Mouse (Mus musculus) layer of hippocampus, adult 11-12 months (tissue): ENCODE data around the gene Rab11fip4.

Experiments
- DNase-seq: peaks from one replicate; pipeline ENCODE4 v3.0.0; 2022; ENCODE audit warnings: low spot score

Gene Rab11fip4

DNA sequence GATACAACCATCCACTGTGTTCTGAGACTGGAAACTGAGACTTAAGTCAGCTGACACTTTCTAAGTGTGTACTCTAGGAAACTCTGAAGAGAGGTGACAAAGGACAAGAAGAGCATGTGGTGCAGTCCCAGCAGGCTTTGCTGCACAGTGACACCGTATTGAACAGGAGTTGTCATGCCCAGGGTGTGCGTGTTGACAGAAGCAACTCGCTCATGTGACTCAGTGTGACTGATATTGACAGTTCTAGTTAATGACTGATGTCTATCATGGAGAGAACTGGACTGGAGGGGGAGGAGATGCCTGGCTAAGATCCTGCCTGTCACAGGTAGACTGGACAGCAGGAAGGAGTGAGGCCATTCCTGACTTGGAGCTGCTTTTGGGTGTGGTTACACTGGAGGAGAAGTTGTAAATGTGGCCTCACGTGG, 63.4 kb downstream of the Rab11fip4 start:
- DNase-seq, result no peak

DNA sequence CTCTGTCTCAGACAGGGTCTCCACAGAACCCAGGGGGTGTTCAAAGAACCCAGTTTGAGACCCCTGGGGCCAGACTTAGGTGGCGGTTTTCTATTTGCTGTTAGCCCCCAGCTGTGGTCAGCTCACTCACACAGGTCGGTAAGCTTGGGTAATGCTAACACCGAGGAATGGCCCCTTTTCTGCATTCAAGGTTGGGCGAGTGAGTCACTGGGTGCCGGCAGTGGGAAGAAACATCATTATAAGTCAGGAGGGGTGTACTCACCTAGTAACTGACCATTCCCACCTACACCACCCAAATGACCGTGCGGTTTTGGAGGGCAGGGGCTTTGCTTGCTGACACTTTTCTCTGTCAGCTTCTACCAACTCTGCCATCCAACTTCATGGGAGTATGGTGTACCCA, 64.6 kb downstream of the Rab11fip4 start:
- DNase-seq, result no peak

DNA sequence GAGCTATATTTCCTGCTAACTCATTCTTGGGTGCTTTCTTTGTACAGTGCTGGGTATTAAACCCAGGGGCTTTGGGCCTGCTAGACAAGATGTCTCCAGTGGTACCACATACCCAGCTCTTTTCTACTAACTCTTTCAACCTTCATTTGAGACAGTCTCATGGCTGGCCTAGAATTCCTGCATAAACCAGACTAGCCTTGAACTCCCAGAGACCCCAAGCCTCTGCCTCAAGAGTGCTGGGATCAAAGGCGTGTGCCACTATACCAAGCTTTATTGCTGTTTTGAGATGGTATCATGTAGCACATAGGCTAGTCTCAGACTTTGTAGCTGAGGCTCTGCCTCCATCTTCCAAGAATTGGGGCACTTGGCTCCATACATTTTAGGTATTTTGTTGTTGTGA, 65.5 kb downstream of the Rab11fip4 start:
- DNase-seq, result no peak

DNA sequence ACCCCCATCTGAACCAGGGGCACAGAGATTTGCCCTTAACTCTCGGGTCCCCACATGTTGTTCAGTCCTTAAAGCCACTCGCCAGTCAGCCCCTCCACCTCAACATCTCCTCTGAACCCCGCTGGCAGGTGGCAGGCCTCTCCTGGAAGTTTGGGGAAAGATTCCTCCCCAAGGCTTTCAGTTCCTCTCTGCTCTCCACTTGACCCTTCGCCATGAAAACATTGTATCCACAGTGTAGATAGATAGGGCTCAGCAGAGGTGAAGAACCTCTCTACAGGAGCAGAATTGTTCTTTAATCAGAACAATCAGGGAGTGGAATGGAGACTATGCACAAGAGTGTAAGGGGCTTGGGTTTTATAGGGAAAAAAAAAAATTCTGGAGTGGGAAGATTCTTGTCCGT, 66.0 kb downstream of the Rab11fip4 start:
- no peak for DNase-seq

DNA sequence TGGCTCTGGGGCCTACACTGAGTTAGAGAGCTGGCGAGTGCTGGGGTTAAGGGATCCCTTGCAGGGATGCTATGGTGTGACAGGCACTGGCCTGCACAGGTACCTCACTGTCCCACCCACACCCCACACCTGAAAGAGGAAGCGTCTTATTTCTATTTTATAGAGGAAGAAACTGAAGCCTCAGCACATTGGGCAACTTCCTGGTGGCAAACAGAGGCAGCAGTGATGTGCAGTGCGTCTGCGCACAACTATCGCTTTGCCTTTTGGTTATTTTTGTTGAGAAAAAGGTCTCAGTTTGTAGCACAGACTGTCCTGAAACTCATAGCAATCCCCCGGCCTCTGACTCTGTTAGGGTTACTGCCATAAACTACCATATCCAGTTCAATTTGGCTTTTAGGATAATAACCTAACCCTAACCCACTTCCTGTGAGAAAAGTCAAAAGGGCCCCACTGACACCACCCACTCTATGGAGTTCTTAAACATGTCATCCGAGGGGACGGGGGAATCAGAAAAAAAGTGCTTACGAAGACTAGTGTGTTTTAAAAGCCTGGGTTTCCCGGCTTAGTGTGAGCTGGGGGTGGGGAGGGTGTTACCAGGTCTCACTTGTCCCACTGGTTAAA, 67.3 kb downstream of the Rab11fip4 start:
- no peak for DNase-seq

DNA sequence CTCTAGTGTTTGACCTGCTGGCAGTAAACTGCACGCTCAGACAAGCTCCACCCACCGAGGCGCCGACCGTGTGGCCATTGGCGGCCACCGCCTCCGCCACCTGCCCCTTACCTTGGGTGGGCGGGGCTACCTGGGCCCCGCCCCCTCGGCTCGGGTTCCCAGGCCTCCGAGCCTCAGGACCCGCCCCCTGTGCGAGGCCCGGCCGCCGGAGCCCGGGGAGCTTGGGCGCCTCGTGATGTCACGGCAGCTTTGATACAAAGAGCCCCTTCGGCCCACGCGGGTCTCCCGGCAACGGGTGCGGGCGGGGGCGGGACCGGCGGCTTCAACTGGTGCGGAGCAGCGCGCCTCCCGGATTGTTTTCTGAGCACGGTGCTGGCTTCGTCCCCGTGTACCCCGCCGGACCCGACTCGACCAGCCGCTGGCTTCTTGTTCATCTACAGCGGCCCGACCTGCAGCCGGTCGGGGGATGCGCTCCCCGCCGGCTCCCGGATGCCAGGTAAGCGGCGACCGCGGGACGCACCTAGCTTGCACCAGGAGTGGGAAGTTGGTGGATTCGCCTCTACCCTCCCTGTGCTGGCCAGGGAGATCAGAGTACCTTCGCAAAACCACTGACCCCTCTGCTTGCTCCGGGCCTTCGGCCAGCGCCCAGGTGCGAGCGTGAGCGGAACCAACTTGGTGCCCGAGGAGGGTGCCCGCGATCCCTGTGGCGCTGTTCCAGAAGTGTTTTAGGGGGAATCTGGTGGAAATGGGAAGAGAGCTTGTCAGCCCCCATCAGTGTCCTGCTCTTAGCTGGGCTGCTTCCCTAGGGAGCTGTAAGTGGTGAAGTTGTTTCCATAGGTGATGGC, 69.6 kb downstream of the Rab11fip4 start:
- DNase-seq, result peak; percentile 74

DNA sequence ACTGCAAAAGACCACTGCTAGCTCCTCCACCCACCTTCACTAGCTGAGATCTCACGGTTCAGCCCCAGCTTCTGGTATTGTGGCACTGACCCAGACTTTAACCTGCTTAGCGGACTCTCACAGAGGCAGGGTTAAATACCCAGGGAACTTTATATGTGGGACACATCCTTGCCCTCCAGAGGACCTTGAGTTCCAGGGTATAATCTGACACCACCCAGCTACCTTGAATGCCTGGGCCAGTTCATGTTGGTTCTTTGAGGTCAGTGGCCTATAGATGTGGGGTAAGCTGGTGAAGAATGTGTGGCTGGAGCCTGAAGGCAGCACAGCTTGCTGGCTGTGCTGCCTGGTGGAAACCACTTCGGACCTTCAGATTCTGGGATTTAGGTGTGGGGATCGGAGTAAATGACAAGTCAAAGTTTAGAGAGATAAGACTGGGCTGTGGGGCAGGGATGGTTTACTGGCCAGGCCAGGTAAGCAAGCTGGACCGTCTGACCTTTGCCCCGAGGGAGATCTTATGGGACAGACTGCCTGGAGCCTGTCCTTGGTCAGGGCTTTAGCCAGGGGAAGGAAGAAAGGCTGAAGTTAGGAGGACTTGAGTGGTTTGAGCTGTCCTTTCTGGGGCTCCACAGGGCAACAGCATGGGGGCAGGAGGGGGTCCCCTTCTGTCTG, 71.0 kb downstream of the Rab11fip4 start:
- no peak for DNase-seq

DNA sequence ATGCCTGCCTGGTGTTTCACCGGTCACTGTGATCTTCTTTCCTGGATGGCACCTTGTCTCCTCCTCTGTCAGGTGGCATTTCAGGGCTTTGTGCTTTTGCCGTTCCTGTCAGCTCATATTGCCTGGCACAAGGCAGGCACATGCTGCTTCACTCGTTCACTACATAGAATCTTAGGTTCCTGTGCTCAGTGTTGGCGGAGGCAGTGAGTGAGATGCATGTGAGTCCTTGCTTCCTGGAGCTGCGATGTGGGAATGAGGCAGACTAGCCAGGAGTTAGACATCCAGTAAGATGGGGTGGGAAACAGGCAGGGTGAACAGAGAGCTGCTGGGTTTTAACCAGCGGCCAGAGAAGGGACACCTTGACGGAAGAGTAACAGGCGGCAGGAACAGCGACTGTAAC, 72.1 kb downstream of the Rab11fip4 start:
- DNase-seq, result no peak

DNA sequence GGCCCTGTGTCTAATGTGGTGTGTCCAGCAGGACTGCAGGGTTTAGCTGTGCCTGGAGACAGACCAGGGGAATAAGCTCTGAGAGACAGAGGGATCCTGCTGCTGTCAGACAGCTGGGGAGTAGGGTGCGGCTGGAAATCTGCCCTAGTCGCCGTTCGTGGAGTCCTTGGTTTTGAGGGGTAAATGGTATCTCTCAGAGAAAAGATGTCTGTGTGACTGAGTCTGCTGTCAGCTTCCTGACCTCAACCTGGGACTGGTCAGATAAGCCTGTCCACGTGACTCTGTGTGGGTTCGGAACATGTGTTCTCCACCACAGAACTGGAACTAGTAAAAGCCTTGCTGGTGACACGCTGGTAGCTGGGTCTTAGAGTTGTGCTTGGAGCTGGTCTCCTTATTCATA, 72.6 kb downstream of the Rab11fip4 start:
- DNase-seq, result no peak

DNA sequence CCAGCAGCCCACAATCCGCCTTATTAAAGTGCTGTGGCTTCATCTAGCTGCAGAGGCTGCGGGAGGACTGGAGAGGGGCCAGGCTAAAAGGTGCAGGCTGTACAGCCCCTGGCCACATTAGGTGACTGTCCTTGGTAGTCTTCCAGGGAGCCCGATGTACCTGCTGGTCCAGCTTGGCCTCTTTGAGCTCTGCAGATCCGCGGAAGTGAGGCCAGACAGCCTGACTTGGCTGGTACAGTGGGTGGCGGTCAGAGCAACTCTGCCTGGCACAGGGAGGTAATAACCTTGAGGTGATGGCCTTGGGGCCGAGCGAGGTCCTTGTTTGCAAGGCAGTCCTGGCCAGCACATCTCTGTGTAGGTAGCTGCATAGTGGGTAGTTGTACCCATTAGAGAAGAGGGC, 75.5 kb downstream of the Rab11fip4 start:
- DNase-seq, result no peak

DNA sequence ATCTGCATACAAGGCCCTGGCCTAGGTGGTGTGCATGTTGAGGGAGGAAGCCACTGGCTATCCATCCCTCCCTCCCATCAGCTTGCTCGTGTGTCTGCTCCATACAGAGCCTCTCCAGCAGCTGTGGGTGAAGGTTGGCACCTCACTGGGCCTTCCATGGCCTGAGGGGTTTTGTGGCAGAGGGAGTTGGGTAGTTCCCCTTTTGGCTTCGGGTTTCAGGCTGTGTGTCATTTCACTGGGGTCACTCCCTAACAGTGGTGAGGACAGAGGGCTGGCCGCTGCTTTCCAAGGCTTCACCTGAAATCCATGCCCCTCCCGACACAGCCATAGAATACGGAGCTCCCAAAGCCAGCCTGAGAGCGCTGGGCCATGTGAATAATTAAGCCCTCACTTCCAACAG, 78.2 kb downstream of the Rab11fip4 start:
- no peak for DNase-seq

DNA sequence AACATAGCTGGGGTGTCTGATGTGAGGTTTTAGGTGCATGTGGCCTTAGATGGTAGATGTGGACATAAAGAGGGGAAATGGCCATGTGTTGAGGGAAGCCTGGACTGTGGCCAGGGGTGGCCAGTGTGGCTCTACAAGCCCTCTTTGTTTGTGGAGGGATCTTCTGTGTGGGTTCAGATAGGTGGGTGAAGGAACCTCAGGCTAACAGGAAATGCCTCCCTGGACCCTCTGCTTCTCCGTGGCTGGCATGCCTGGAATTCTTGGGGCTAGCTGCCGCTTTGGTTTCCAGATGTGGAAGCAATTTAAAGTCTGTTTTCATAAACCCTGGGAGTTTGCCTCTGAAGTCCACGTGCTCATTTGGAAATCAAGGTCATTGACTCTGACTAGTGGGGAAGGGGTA, 78.9 kb downstream of the Rab11fip4 start:
- DNase-seq, result no peak

DNA sequence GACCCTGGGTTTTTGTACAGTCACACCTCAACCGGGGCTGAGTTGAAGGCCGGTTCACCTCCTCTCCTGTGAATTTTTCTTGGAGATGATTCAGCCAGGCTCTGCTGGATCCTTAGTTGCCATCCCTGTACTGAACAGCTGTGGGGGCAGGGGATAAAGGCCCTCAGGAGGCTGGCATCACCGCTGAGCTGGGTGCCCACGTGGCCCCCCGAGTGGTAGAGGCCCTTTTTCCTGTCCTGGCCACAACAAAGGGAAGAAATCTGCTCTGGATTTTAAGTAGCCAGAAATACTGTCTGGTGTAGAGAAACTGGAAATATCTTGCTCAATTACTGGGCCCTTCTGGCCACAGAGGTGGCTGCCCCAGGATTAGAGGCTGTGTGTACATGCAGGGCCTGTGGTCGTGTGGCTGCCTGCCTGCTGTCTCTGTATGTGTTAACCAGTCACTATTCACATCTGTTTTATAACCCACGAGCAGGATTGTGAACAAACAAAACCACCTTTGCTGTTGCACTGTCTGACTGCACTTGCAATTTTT, 79.5 kb downstream of the Rab11fip4 start:
- no peak for DNase-seq

DNA sequence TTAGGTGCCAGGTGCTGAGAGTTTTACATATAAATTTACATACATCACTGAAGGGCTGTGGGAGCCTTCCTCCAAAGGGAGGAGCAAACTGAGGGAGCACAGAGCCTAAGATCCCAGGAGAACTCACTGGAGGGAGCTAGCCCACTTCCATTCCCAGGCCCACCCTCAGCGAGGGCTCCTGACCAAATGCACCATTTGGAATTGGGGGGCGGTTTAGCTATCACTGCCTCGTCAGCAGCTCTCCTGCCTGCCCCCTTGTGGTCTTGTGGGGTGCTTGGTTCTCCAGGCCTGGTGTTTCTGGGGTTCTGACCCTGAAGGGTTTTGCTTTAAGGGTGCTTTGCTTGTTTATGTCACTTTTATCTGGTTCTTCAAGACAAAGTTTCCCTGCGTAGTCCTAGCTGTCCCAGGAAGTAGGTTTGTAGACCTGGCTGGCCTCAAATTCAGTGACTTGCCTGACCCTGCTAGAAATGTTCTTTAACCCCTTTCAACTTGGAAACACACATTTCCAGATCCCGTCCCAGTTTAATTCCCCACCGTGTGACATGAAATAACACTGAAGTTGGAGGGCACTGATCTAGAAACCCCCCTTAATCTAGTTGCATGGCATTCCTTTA, 80.8 kb downstream of the Rab11fip4 start:
- DNase-seq, result no peak

DNA sequence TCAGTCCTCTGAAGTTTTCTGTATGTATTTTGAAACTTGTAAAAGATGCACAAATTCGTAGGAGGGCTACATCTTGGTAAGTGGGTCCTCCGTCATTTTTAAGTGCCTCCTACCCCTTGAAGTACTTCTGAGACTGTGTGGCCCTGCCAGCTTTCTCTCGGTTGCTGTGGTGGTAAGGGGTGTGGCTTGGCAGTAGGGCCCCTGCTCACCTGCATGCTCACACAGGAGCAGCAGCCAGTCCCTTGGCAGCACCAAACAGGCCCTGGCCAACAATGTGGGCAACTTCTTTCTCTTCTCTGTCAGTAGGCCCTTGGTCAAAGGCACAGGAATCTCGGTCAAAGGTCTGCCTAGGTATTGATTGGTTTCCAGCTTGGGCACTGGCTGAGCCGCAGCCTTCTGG, 82.1 kb downstream of the Rab11fip4 start:
- DNase-seq, result no peak

DNA sequence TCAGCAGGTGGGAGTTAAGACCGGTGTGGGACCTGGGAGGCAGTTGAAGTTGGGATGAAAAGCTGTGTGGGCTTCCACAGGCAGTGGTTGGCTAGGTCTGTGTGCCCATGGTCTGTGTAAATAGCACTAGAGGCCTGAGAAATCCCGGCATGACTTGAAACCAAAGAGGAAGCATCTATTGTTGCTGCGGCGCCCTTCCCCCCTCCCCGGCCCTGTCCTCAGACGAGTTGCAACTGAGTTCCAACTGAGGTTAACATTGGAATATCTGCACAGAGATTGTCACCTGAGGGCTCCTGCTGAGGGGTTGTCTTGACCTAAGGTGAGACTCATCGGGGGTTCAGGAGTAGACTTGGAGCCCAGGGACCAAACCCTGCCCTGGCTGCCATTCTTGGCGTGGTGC, 82.7 kb downstream of the Rab11fip4 start:
- no peak for DNase-seq

DNA sequence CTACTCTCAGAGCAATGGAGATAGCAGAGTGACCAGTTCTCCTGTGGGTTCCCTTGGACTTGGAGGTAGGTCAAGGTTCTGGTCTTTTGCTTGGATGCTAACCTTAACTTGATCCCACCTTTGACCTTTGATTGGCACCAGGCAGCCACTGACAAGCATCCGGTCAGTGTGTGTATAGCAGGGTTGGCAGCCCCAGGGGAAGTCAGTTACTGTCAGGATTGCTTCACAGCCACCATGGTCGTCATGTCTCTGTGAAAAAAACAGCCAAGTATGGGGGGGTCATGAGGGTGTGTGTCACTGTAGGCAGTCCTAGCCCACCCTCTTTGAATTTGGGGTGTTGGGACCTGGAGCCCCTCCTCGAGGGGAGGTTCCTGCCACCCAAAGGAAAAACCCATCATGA, 83.2 kb downstream of the Rab11fip4 start:
- no peak for DNase-seq

DNA sequence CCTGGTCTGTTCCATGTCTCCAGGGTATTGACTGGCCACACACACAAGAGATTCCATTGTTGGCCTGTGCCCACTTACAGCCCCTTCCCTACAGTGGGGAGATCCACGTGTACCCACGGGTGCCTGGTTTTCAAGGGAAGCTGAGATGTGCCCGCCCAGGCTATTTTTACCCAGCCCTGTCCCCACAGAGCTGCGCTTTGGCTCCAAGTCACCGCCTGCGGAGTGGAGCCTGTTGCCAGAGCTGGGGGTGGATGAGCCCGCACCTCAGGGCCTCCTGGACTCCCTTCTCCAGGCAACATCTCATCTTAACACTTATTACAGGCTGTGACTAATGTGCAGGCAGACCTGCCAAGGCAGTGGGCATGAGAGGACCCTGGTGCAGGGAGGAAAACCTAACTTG, 83.6 kb downstream of the Rab11fip4 start:
- peak; percentile 70 for DNase-seq

DNA sequence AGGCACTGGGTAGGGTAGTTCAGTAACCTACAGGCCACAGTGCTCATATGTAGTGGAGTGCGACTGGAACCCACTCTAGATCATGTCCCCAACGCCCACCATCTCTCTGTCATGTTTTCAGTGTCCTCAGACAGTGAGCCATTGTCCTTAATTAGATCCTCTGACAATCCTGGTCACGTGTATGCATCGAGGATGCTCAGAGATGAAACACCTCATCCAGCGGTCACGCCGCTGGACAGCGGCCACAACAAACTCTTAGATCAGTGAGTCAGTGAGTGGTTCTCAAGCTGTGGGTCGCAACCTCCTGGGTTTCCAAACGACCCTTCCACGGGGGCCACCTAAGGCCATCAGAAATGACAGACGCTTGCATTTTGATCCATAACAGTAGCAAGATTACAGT, 84.3 kb downstream of the Rab11fip4 start:
- no peak for DNase-seq

DNA sequence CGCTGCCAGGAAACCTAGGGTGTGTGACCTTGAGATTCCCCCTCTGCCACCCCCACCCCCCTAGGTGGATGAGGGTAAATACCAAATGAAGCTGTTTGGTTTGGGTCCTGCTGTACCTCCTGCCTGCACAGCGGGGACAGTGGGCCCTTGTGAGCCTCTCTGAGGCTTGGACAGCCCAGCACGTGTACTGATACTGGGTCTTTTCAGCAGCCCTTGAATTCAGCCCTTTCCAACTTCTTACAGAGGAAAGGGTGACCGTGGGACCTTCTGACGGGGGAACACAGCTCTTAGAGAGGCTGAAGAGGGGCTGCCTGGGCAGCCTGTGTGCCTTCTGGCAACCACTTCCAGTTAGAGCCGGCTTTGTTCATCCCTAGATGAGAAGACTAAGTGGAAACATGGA, 85.0 kb downstream of the Rab11fip4 start:
- no peak for DNase-seq

DNA sequence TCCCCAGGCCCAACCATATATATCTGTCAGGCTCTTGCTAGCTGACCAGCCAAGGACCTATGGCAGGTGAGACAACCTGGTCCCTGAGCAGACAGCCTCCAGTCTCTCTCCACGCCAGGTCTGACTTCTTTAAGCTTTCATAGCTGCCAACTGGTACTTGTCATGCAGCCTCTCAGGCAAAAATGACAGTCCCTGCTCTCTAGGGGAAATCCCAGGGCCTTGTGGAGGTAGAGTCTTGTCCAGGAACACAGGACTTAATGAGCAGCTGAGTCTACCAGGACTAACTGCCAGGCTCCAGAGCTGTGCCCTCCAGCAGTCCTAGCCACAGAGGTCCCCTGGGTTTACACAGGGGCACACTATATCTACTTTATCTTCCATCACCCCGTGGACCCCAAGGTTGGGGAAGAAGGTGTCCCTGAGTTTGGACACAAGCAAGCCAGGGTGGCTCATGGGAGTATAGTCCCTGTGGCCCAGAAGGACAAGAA, 85.5 kb downstream of the Rab11fip4 start:
- no peak for DNase-seq

DNA sequence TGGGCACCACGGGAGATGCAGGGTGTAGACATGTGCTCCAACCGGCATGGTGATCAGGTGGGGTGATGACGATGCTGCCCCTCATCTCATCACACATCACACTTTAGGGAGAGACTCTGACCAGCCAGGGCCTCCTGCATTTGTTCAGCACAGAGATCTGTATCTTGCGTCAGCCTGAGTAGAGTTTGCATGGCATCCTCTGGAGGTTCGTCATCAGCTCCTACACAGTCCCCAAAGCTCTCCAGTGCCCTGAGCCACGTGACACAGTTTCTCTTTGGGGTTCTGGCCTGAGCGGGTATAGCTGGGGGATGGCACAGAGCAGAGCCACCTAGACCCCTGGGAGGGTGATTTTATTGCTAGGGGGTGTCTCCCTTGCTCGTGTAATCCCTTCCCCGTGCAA, 86.4 kb downstream of the Rab11fip4 start:
- DNase-seq, result no peak
